Mouse (Mus musculus): ENCODE data around the gene Creb3l4.
"Not testable (repeated sequence)": the region's sequence is repeated elsewhere in the genome, so short reads cannot be mapped to it uniquely, and the experiment has no call there.

GRCm38 (mm10) chr3:90252659-90253058 lies 9.3 kb upstream of the Creb3l4 start:
- not testable (repeated sequence) for TF ChIP-seq CTCF (IDR thresholded peaks at IDR 0.05; ENCODE audit: borderline replicate concordance, control insufficient read depth, extremely low read depth, insufficient read depth, low read length, poor library complexity); POLR2A (IDR thresholded peaks at IDR 0.05; ENCODE audit: control insufficient read depth, extremely low read depth, insufficient read depth, low read length, poor library complexity)

Measured in thymus, adult 2 months (tissue).